In the genomic region with DNA sequence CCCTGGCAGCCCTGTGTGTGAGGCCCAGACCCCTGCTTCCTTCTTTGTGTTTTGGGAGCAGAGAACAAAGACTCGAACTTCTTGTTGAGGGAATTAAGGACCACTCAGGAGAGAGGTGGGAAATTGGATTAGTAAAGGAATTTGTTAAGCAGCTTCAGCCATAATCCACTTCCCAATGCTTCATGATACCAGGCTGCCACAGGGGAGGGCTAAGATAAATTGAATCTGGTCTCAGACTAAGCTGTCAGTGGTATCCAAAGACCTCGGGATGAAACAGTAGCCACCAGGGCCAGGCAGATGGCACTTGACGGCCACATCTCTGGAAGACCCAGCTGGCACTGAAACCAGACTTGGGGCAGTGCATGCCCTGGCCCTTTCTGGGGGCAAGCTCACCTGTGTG, we compare ENCODE assay signal across 25 mouse cellular contexts. TPM values are rescaled to one million over a fixed set of nuclear protein-coding genes. Genes with fewer than 3 reads are reported as not detected.
DNase-seq lines count a peak whose midpoint lies in the region; ATAC-seq lines count a peak whose summit lies in the region.
"Had no signal": no experiment of that assay in that cellular context is flagged by ENCODE, and none has a peak within 500 bp of the region (broad histone marks: within the 10 kb centered on the region; RNA-seq: fewer than 3 reads in every experiment).

No protein-coding gene starts in this region.

- H3K27me3 ChIP-seq in liver, embryonic 12.5 days (replicated peaks) = 0 out of 2 replicates have a peak, but pooled peaks cover 6% of the 10 kb centered on the region
- H3K27me3 ChIP-seq in liver, embryonic 11.5 days (replicated peaks; ENCODE audit: control insufficient read depth, insufficient read depth, low read length) = no peaks in the 10 kb centered on the region
- peaks cover 3% of the 10 kb centered on the region; the same call in 1 of the 2 replicates for H3K27me3 ChIP-seq in midbrain, embryonic 14.5 days (ENCODE audit: control insufficient read depth, insufficient read depth, low read length)
- peaks cover 9% of the 10 kb centered on the region for H3K27me3 ChIP-seq in midbrain, embryonic 16.5 days (ENCODE audit: control insufficient read depth, insufficient read depth, low read depth, low read length)
- H3K27me3 ChIP-seq: CH12.LX; embryonic facial prominence, embryonic 12.5 days; embryonic facial prominence, embryonic 15.5 days; heart, embryonic 13.5 days; Patski had no signal

- WGBS in liver, embryonic 12.5 days (ENCODE audit: insufficient replicate concordance) = 42% methylated on average over 3 of the region's 3 CpGs
- WGBS in liver, embryonic 11.5 days = 54% methylated on average over 3 of the region's 3 CpGs
- WGBS in midbrain, embryonic 14.5 days = 6% methylated on average over 3 of the region's 3 CpGs
- WGBS in midbrain, embryonic 16.5 days = 6% methylated on average over 3 of the region's 3 CpGs

- H3K4me1 ChIP-seq in liver, embryonic 12.5 days = peaks cover 85% of the 10 kb centered on the region
- H3K4me1 ChIP-seq in liver, embryonic 11.5 days (replicated peaks; ENCODE audit: control insufficient read depth, insufficient read depth, low read length) = peaks cover 11% of the 10 kb centered on the region
- H3K4me1 ChIP-seq in midbrain, embryonic 14.5 days (ENCODE audit: control insufficient read depth, insufficient read depth, low read length) = no peaks in the 10 kb centered on the region
- no peaks in the 10 kb centered on the region for H3K4me1 ChIP-seq in midbrain, embryonic 16.5 days (ENCODE audit: control insufficient read depth, insufficient read depth, low read length)
- H3K4me1 ChIP-seq: embryonic facial prominence, embryonic 12.5 days; embryonic facial prominence, embryonic 15.5 days had no signal

- H3K27ac ChIP-seq in liver, embryonic 12.5 days = peak overlapping the region; percentile 95; the same call in 1 of the 2 replicates
- H3K27ac ChIP-seq in liver, embryonic 11.5 days (ENCODE audit: low read depth, low read length) = no peak overlapping the region
- no peak overlapping the region for H3K27ac ChIP-seq in midbrain, embryonic 14.5 days (replicated peaks; ENCODE audit: low read depth, low read length)
- H3K27ac ChIP-seq in midbrain, embryonic 16.5 days (ENCODE audit: low read length) = no peak overlapping the region
- H3K27ac ChIP-seq: embryonic facial prominence, embryonic 12.5 days; embryonic facial prominence, embryonic 15.5 days; heart, adult 2 months; heart, embryonic 10.5 days; heart, embryonic 13.5 days; hindbrain, embryonic 14.5 days had no signal

- H3K4me3 ChIP-seq in liver, embryonic 12.5 days = no peak overlapping the region
- H3K4me3 ChIP-seq in liver, embryonic 11.5 days (ENCODE audit: low read depth, low read length) = no peak overlapping the region
- no peak overlapping the region for H3K4me3 ChIP-seq in midbrain, embryonic 14.5 days (replicated peaks; ENCODE audit: low read depth, low read length)
- H3K4me3 ChIP-seq in midbrain, embryonic 16.5 days (ENCODE audit: low read depth, low read length) = no peak overlapping the region
- H3K4me3 ChIP-seq: embryonic facial prominence, embryonic 12.5 days; embryonic facial prominence, embryonic 15.5 days; heart, adult 2 months; heart, embryonic 10.5 days; heart, embryonic 13.5 days had no signal

- ATAC-seq in liver, embryonic 12.5 days = no peak
- no peak for ATAC-seq in liver, embryonic 11.5 days (replicated peaks; ENCODE audit: low FRiP score)
- ATAC-seq in midbrain, embryonic 14.5 days (ENCODE audit: low FRiP score, low TSS enrichment) = no peak
- ATAC-seq in midbrain, embryonic 16.5 days = no peak
- ATAC-seq: forebrain, embryonic 14.5 days; forebrain, postnatal 0 days; Patski had no signal

- no peak overlapping the region for H3K4me2 ChIP-seq in liver, embryonic 12.5 days
- H3K4me2 ChIP-seq in liver, embryonic 11.5 days = no peak overlapping the region
- H3K4me2 ChIP-seq in midbrain, embryonic 14.5 days (ENCODE audit: low read length) = no peak overlapping the region
- no peak overlapping the region for H3K4me2 ChIP-seq in midbrain, embryonic 16.5 days (ENCODE audit: low read length)
- H3K4me2 ChIP-seq: embryonic facial prominence, embryonic 12.5 days; embryonic facial prominence, embryonic 15.5 days; heart, embryonic 13.5 days; hindbrain, embryonic 14.5 days had no signal

- no peak for DNase-seq in liver, embryonic 11.5 days (ENCODE audit: low spot score)
- peak; percentile 17 for DNase-seq in midbrain, embryonic 14.5 days
- peak; percentile 30 for DNase-seq in retina, embryonic 14.5 days (ENCODE audit: low spot score)
- DNase-seq in urinary bladder, postnatal 25 days (ENCODE audit: low spot score) = no peak
- DNase-seq in left cerebral cortex, adult 11 months (ENCODE audit: low spot score) = no peak
- DNase-seq: adrenal gland, postnatal 10 days; adrenal gland, postnatal 36 days; B cell, adult 2 months; cerebellum, adult 11 months; forebrain, postnatal 0 days; gastrocnemius, postnatal 36 days; heart, adult 2 months; heart, postnatal 14 days; heart, postnatal 4 days had no signal

- no peak overlapping the region for H3K9ac ChIP-seq in liver, embryonic 12.5 days
- H3K9ac ChIP-seq in liver, embryonic 11.5 days (ENCODE audit: low read depth, low read length) = no peak overlapping the region
- no peak overlapping the region for H3K9ac ChIP-seq in midbrain, embryonic 14.5 days (replicated peaks; ENCODE audit: low read length)
- no peak overlapping the region for H3K9ac ChIP-seq in midbrain, embryonic 16.5 days (ENCODE audit: low read depth, low read length)
- H3K9ac ChIP-seq: embryonic facial prominence, embryonic 12.5 days; embryonic facial prominence, embryonic 15.5 days; forebrain, postnatal 0 days; heart, embryonic 13.5 days; hindbrain, embryonic 14.5 days had no signal

- no peaks in the 10 kb centered on the region for H3K9me3 ChIP-seq in liver, embryonic 12.5 days (replicated peaks)
- no peaks in the 10 kb centered on the region for H3K9me3 ChIP-seq in liver, embryonic 11.5 days (ENCODE audit: control insufficient read depth, low read length)
- H3K9me3 ChIP-seq in midbrain, embryonic 14.5 days (ENCODE audit: control insufficient read depth, low read length) = no peaks in the 10 kb centered on the region
- H3K9me3 ChIP-seq in midbrain, embryonic 16.5 days (replicated peaks; ENCODE audit: control insufficient read depth, low read length, poor library complexity, severe bottlenecking) = no peaks in the 10 kb centered on the region
- H3K9me3 ChIP-seq: embryonic facial prominence, embryonic 12.5 days; embryonic facial prominence, embryonic 15.5 days; G1E; heart, embryonic 10.5 days; heart, embryonic 13.5 days had no signal

- H3K36me3 ChIP-seq in liver, embryonic 12.5 days = no peaks in the 10 kb centered on the region
- H3K36me3 ChIP-seq in liver, embryonic 11.5 days (ENCODE audit: control insufficient read depth, insufficient read depth, low read length) = no peaks in the 10 kb centered on the region
- H3K36me3 ChIP-seq in midbrain, embryonic 14.5 days (ENCODE audit: control insufficient read depth, insufficient read depth, low read length) = no peaks in the 10 kb centered on the region
- no peaks in the 10 kb centered on the region for H3K36me3 ChIP-seq in midbrain, embryonic 16.5 days (ENCODE audit: control insufficient read depth, insufficient read depth, low read length)
- H3K36me3 ChIP-seq: embryonic facial prominence, embryonic 12.5 days; embryonic facial prominence, embryonic 15.5 days; G1E; heart, embryonic 10.5 days; heart, embryonic 13.5 days had no signal

RNA-seq across cellular contexts. Expression of a gene that starts 34.5 kb away (rescaled TPM):
- 1.9 and 2.1 TPM in 2 replicates for polyA plus RNA-seq in liver, embryonic 12.5 days (2016; fragmentation: Nextera tagmentation; extraction: Ambion mirVana)
- polyA plus RNA-seq in liver, embryonic 11.5 days (2014; fragmentation: Nextera tagmentation; extraction: Ambion mirVana) = 0.71 and 1.0 TPM in 2 replicates
- polyA plus RNA-seq in midbrain, embryonic 14.5 days (2014; fragmentation: Nextera tagmentation; extraction: Ambion mirVana) = 0.27 and 0.66 TPM in 2 replicates
- polyA plus RNA-seq in midbrain, embryonic 16.5 days (2015; fragmentation: Nextera tagmentation; extraction: Ambion mirVana) = 0.75 and 0.78 TPM in 2 replicates
- polyA plus RNA-seq: G1E had no signal

RNA-seq across cellular contexts. Expression of a gene that starts 47.3 kb away (rescaled TPM):
- polyA plus RNA-seq in liver, embryonic 12.5 days (2016; fragmentation: Nextera tagmentation; extraction: Ambion mirVana) = 2.9 and 3.1 TPM in 2 replicates
- polyA plus RNA-seq in liver, embryonic 11.5 days (2014; fragmentation: Nextera tagmentation; extraction: Ambion mirVana) = 3.2 and 3.9 TPM in 2 replicates
- 0.57 and 2.0 TPM in 2 replicates for polyA plus RNA-seq in midbrain, embryonic 14.5 days (2014; fragmentation: Nextera tagmentation; extraction: Ambion mirVana)
- polyA plus RNA-seq in midbrain, embryonic 16.5 days (2015; fragmentation: Nextera tagmentation; extraction: Ambion mirVana) = 1.3 and 1.4 TPM in 2 replicates
- polyA plus RNA-seq: G1E had no signal

Comparison
In these comparisons a context has a peak if more than half of its experiments do, and no peak if none do; other contexts are left out.
1. DNase-seq: peak in midbrain, embryonic 14.5 days (single experiment) and retina, embryonic 14.5 days (single experiment); none in liver, embryonic 11.5 days (single experiment), urinary bladder, postnatal 25 days (single experiment) and left cerebral cortex, adult 11 months (single experiment).